Mouse (Mus musculus) left cerebral cortex, adult 11 months (tissue): ENCODE measurements at regions not wholly inside any gene's neighbourhood (a gene's known extent, or its start where the extent isn't known, plus 50 kb on each side); places are given as distances from the start of the nearest gene placed in this dataset.

ENCODE experiments used
- DNase-seq: peaks from one replicate; pipeline ENCODE4 v3.0.0; 2022; ENCODE audit warnings: low spot score

- no peak for DNase-seq
Measured at GRCm38 (mm10) chr6:93026068-93027022, 83.1 kb upstream of the Adamts9 start.

DNA sequence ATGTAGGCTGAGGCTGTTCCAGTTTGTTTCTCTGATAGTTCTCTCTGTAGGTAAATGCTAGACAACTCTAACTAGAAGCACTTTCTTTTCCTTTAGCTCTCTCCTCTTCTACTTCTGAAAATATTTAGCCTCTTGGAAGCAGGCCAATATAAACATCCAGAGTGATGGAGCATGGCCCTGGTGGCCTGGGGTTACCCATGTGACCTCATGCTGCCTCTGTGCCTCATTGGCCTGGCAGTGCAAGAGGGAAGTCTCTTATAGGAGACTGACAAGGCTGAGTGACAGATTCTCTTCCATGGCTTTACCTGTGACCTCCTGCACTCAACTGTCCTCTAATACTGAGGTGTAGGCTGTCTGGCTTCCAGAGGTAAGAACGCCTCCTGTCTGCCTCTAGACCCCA is 71.2 kb upstream of the Adamts9 start:
- DNase-seq: no peak

GRCm38 (mm10) chr6:93011906-93012305 is 68.6 kb upstream of the Adamts9 start:
- DNase-seq: no peak

DNA sequence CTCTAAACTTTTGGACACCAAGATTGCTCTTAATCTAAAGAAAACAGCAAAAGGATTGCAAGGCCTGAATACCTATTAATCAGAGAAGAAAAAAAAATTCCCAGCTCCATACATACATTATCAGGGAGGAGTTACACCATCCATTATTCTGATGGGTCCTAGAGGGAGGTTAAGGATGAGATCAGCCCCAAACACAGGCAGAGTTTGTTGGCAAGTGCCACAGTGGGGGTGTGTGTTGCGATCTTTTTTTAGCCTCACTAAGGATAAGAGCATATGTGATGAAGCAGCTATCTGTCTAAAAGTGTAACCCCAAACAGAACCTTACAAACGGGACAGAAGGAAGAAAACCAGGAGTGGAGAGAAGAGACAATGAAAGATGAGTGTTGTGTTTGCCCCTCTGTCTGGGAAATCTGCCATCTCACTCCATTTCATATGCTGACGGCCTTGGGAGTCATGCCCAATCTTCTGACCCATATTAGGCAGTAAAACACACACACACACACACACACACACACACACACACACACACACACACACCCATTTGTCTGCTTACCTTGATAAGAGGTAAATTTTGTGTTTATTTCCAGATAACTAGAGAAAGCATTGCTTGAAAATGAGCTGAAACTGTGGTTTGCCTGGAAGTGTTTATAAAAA is 61.4 kb upstream of the Adamts9 start:
- no peak for DNase-seq

DNA sequence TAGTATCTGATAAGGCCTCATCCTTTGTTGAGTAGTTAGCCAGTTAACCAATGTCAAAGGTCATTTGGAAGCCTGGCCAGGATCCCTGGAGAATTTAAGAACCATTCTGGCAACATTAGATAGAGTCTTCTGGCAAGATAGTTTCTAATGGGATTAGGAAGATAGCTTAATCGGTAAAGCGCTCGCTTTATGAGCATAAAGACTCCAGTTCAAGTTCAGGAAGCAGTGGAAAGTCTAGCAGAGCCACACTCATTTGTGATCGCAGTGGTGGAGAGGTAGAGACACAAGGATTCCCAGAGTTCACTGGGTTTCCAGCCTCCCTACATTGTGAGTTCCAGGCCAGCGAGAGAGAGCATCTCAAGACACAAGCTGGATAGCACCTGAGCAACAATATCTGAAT is 60.5 kb upstream of the Adamts9 start:
- no peak for DNase-seq

GRCm38 (mm10) chr6:92993647-92994046 is 50.4 kb upstream of the Adamts9 start:
- no peak for DNase-seq
